ENCODE assay signal across 18 mouse cellular contexts in the genomic region with DNA sequence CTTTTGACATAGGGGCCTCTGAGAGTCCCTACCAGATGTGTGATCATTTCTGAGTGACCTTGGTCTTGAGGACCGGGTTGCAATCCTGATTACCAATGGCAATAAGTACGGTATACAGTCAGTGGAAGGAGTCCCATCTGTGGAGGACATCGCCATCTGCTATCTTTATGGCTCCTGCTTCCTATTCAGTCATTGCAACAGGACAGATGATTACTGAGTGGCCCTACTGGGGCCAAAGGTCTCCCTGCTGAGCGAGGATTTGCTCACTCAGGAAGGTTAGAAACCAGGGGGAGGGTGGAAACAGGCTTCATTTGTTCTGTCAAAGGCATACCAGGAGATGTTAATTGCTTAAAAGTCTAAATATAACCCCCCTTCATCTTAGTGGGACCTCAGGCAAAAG. TPM values are rescaled to one million over a fixed set of nuclear protein-coding genes. Genes with fewer than 3 reads are reported as not detected.
"Had no signal": no experiment of that assay in that cellular context is flagged by ENCODE, and none has a peak within 500 bp of the region (broad histone marks: within the 10 kb centered on the region; RNA-seq: fewer than 3 reads in every experiment).

No protein-coding gene starts in this region.

- H3K9ac ChIP-seq: lung, embryonic 15.5 days; neural tube, embryonic 15.5 days had no signal

- H3K4me3 ChIP-seq: lung, embryonic 15.5 days; megakaryocyte, embryonic 14.5 days; midbrain, embryonic 13.5 days; myocyte; neural tube, embryonic 15.5 days had no signal

- DNase-seq: kidney, postnatal 10 days; layer of hippocampus, adult 9-11 months; lung, postnatal 14 days; right cerebral cortex, adult 18-20 months; right cerebral cortex, postnatal 25 days; thymus, postnatal 36 days had no signal

- H3K36me3 ChIP-seq: limb, embryonic 10.5 days; lung, embryonic 15.5 days; midbrain, embryonic 13.5 days; neural tube, embryonic 15.5 days had no signal

- H3K27me3 ChIP-seq: lung, embryonic 15.5 days; midbrain, embryonic 13.5 days; neural tube, embryonic 15.5 days had no signal

- ATAC-seq: hindbrain, embryonic 16.5 days; inflammation-experienced regulatory T-cells, adult 6 months; midbrain, embryonic 13.5 days had no signal

- H3K27ac ChIP-seq: lung, embryonic 15.5 days; macrophage; midbrain, embryonic 13.5 days; neural tube, embryonic 15.5 days had no signal

- H3K4me2 ChIP-seq: midbrain, embryonic 13.5 days; neural tube, embryonic 15.5 days had no signal

- H3K9me3 ChIP-seq: limb, embryonic 10.5 days; lung, embryonic 15.5 days; megakaryocyte, embryonic 14.5 days; midbrain, embryonic 13.5 days; neural tube, embryonic 15.5 days had no signal

RNA-seq across cellular contexts. Expression of a gene that starts 30.6 kb away (rescaled TPM):
- total RNA-seq: layer of hippocampus, adult 18-20 months; left cerebral cortex, adult 18-20 months; left cerebral cortex, postnatal 14 days had no signal
